Mouse (Mus musculus) lung, embryonic 16.5 days (tissue): ENCODE data around the gene Pald1. TPM values are rescaled to one million over a fixed set of nuclear protein-coding genes. Genes with fewer than 3 reads are reported as not detected.

Source experiments
- polyA plus RNA-seq: library from polyadenylated mRNA; unstranded; fragments of >200 nt; fragmentation: Nextera tagmentation; extraction: Ambion mirVana; gene quantifications from 2 replicates; pipeline ENCODE4 v1.2.1, GENCODE M21; 2015

The Pald1 gene
- polyA plus RNA-seq, 1 experiment from 2014 or later: 49.4 TPM

Other genes starting within 250 kb of the Pald1 start
- gene Sgpl1, start 235.8 kb downstream of the Pald1 start, polyA plus RNA-seq: 56.4 and 56.9 TPM in 2 replicates
- gene Tbata, start 211.6 kb downstream of the Pald1 start, polyA plus RNA-seq: 7.5 and 20.5 TPM in 2 replicates
- 2.6 and 2.7 TPM in 2 replicates for gene Adamts14, start 110.1 kb downstream of the Pald1 start, polyA plus RNA-seq
- gene Prf1, start 85.7 kb downstream of the Pald1 start, polyA plus RNA-seq: 0.06 TPM in 1 of 2 replicates, not detected in the other
- 0.16 and 0.20 TPM in 2 replicates for gene Nodal, start 34.4 kb upstream of the Pald1 start, polyA plus RNA-seq
- 58.4 and 58.5 TPM in 2 replicates for gene Eif4ebp2, start 69.1 kb upstream of the Pald1 start, polyA plus RNA-seq
- gene Lrrc20, start 92.3 kb upstream of the Pald1 start, polyA plus RNA-seq: 7.5 and 8.7 TPM in 2 replicates
- gene Npffr1, start 212.0 kb upstream of the Pald1 start, polyA plus RNA-seq: 0.08 TPM in 1 of 2 replicates, not detected in the other